Mouse (Mus musculus) MEL (cell line): ENCODE measurements at regions not wholly inside any gene's neighbourhood (a gene's known extent, or its start where the extent isn't known, plus 50 kb on each side); places are given as distances from the start of the nearest gene placed in this dataset.

Experiments used
- DNase-seq: peaks from one replicate; pipeline ENCODE4 v3.0.0; 2011; ENCODE audit warnings: low read depth, low spot score
- H3K27ac ChIP-seq: 2 replicates; pipeline ENCODE4 v1.5.1; 2012; ENCODE audit warnings: low read depth, mild to moderate bottlenecking, control low read depth, low read length, moderate library complexity; ENCODE audit not compliant: control insufficient read depth
- H3K27me3 ChIP-seq, 2 experiments: fragments of 150-350 bp in 1 of 2; sonication (generic) in 1 of 2; 2 replicates each; pipeline ENCODE4 v1.6.1; 2012; ENCODE audit warnings: low read length in 2 of 2, mild to moderate bottlenecking in 2 of 2, improper control_type of control experiment in 1 of 2, moderate library complexity in 1 of 2; ENCODE audit not compliant: insufficient read depth in 2 of 2, control insufficient read depth in 1 of 2
- H3K36me3 ChIP-seq, 2 experiments: 2 replicates each; pipeline ENCODE4 v1.6.1; 2012 to 2014; ENCODE audit warnings: low read length in 2 of 2, improper control_type of control experiment in 1 of 2, inconsistent platforms in 1 of 2, mild to moderate bottlenecking in 1 of 2; ENCODE audit not compliant: insufficient read depth in 2 of 2, control insufficient read depth in 1 of 2
- H3K4me1 ChIP-seq, 2 experiments: fragments of 150-350 bp in 1 of 2; sonication (generic) in 1 of 2; 2 replicates each; pipeline ENCODE4 v1.6.1; 2012; ENCODE audit warnings: low read length in 2 of 2, improper control_type of control experiment in 1 of 2, mild to moderate bottlenecking in 1 of 2; ENCODE audit not compliant: insufficient read depth in 2 of 2, control insufficient read depth in 1 of 2
- H3K4me3 ChIP-seq, 2 experiments: fragments of 150-350 bp in 1 of 2; sonication (generic) in 1 of 2; 2 replicates each; pipeline ENCODE4 v1.5.1; 2012; ENCODE audit warnings: low read depth in 2 of 2, low read length in 2 of 2, mild to moderate bottlenecking in 2 of 2, moderate library complexity in 2 of 2, control low read depth in 1 of 2, improper control_type of control experiment in 1 of 2; ENCODE audit not compliant: control insufficient read depth in 1 of 2, insufficient read depth in 1 of 2
- H3K79me2 ChIP-seq: 2 replicates; pipeline ENCODE4 v1.6.1; 2012; ENCODE audit warnings: mild to moderate bottlenecking, low read length, moderate library complexity; ENCODE audit not compliant: control insufficient read depth, poor library complexity, insufficient read depth
- H3K9ac ChIP-seq: 2 replicates; pipeline ENCODE4 v1.6.1; 2012; ENCODE audit warnings: low read depth, mild to moderate bottlenecking, control low read depth, low read length, moderate library complexity; ENCODE audit not compliant: control insufficient read depth, poor library complexity, severe bottlenecking
- H3K9me3 ChIP-seq: fragments of 150-350 bp; sonication (generic); replicated peaks from 2 replicates; pipeline ENCODE4 v1.6.1; 2012; ENCODE audit warnings: mild to moderate bottlenecking, low read length, improper control_type of control experiment, moderate library complexity; ENCODE audit not compliant: insufficient read depth
- CHD2 ChIP-seq: IDR thresholded peaks from 2 replicates; pipeline ENCODE4 v1.6.1; 2011; ENCODE audit warnings: low read length, improper control_type of control experiment
- CTCF ChIP-seq, 3 experiments: IDR thresholded peaks in 2 of 3; conservative IDR thresholded peaks in 1 of 3; 2 replicates each; pipeline ENCODE4 v1.5.1; 2011 to 2012; ENCODE audit warnings: low read length in 3 of 3, low read depth in 2 of 3, mild to moderate bottlenecking in 2 of 3, improper control_type of control experiment in 1 of 3, inconsistent platforms in 1 of 3, mixed read lengths in 1 of 3, moderate library complexity in 1 of 3; ENCODE audit not compliant: control insufficient read depth in 1 of 3, insufficient read depth in 1 of 3, poor library complexity in 1 of 3, severe bottlenecking in 1 of 3
- ETS1 ChIP-seq: IDR thresholded peaks from 2 replicates; pipeline ENCODE4 v1.6.1; 2012; ENCODE audit warnings: low read depth, mild to moderate bottlenecking, inconsistent platforms, low read length, improper control_type of control experiment, moderate library complexity
- GABPA ChIP-seq: IDR thresholded peaks from 2 replicates; pipeline ENCODE4 v1.6.1; 2012; ENCODE audit warnings: low read depth, mild to moderate bottlenecking, inconsistent platforms, low read length, improper control_type of control experiment, moderate library complexity
- HCFC1 ChIP-seq: IDR thresholded peaks from 2 replicates; pipeline ENCODE4 v1.6.1; 2012; ENCODE audit warnings: low read depth, mild to moderate bottlenecking, inconsistent platforms, low read length, improper control_type of control experiment, moderate library complexity
- JUND ChIP-seq: IDR thresholded peaks from 2 replicates; pipeline ENCODE4 v1.6.1; 2011; ENCODE audit warnings: low read depth, mild to moderate bottlenecking, improper control_type of control experiment, low read length
- KAT2A ChIP-seq: conservative IDR thresholded peaks from 2 replicates; pipeline ENCODE4 v1.6.1; 2012; ENCODE audit warnings: low read depth, low read length, improper control_type of control experiment, inconsistent platforms
- MAX ChIP-seq: IDR thresholded peaks from 2 replicates; pipeline ENCODE4 v1.6.1; 2011; ENCODE audit warnings: low read length, improper control_type of control experiment
- MYB ChIP-seq: IDR thresholded peaks from 2 replicates; pipeline ENCODE4 v1.6.1; 2011; ENCODE audit warnings: mild to moderate bottlenecking, low read depth, low read length, improper control_type of control experiment
- NRF1 ChIP-seq: IDR thresholded peaks from 2 replicates; pipeline ENCODE4 v1.6.1; 2014; ENCODE audit warnings: low read depth, mild to moderate bottlenecking, inconsistent platforms, low read length, improper control_type of control experiment, moderate library complexity; ENCODE audit not compliant: poor library complexity, insufficient read depth, severe bottlenecking
- POLR2AphosphoS2 ChIP-seq: IDR thresholded peaks from 2 replicates; pipeline ENCODE4 v1.6.1; 2011; ENCODE audit warnings: low read length, improper control_type of control experiment
- RAD21 ChIP-seq: IDR thresholded peaks from 2 replicates; pipeline ENCODE4 v1.6.1; 2011; ENCODE audit warnings: mild to moderate bottlenecking, low read depth, low read length, improper control_type of control experiment
- RCOR1 ChIP-seq: IDR thresholded peaks from 2 replicates; pipeline ENCODE4 v1.6.1; 2012; ENCODE audit warnings: low read depth, mild to moderate bottlenecking, inconsistent platforms, low read length, improper control_type of control experiment
- SMC3 ChIP-seq: IDR thresholded peaks from 2 replicates; pipeline ENCODE4 v1.6.1; 2011; ENCODE audit warnings: low read depth, low read length, improper control_type of control experiment
- TAL1 ChIP-seq: IDR thresholded peaks from 2 replicates; pipeline ENCODE4 v1.6.1; 2012; ENCODE audit warnings: mild to moderate bottlenecking, inconsistent platforms, low read length, moderate library complexity, mixed read lengths
- TCF12 ChIP-seq: IDR thresholded peaks from 2 replicates; pipeline ENCODE4 v1.6.1; 2014; ENCODE audit warnings: low read depth, mild to moderate bottlenecking, inconsistent platforms, low read length, improper control_type of control experiment, moderate library complexity
- USF1 ChIP-seq: IDR thresholded peaks from 2 replicates; pipeline ENCODE4 v1.6.1; 2014; ENCODE audit warnings: low read depth, mild to moderate bottlenecking, inconsistent platforms, low read length, improper control_type of control experiment, moderate library complexity
- USF2 ChIP-seq, 2 experiments: IDR thresholded peaks; 2 replicates each; pipeline ENCODE4 v1.6.1; 2011 to 2012; ENCODE audit warnings: improper control_type of control experiment in 2 of 2, low read length in 2 of 2, borderline replicate concordance in 1 of 2, inconsistent platforms in 1 of 2, low read depth in 1 of 2, mild to moderate bottlenecking in 1 of 2; ENCODE audit not compliant: insufficient read depth in 1 of 2
- ZNF384 ChIP-seq: IDR thresholded peaks from 2 replicates; pipeline ENCODE4 v1.6.1; 2012; ENCODE audit warnings: low read depth, mild to moderate bottlenecking, inconsistent platforms, low read length, improper control_type of control experiment

DNA sequence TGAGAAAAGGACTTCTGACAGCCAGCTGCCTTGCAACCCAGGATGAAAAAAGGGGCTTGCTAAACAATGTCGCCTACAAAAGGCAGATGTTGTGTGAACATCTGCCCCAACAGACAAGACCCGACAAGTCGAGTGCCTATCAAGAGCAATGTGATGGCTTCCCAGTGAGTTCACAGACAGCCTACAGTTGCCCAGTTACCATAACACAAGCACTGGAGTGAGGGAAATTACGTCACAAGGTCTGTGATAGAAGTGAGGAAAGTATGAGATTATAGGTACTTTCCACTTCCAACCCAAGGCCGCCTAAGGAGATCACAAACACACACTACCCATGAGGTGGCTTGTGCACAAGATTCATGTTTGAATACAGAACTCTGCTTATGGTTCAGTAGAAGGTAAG, 78.4 kb upstream of the 1700016C15Rik start:
- no peak overlapping the region for H3K4me3 ChIP-seq
- H3K79me2 ChIP-seq, result no peaks in the 10 kb centered on the region
- no peaks in the 10 kb centered on the region for H3K9me3 ChIP-seq
- DNase-seq, result no peak
- no peak overlapping the region for H3K9ac ChIP-seq
- TF ChIP-seq KAT2A (no peak), MYB (no peak), NRF1 (no peak), CTCF (IDR thresholded peaks at IDR 0.05 in 2 of 3, conservative IDR thresholded peaks at IDR 0.05 in 1 of 3; ENCODE audit: control insufficient read depth in 1 of 3, insufficient read depth in 1 of 3, low read depth in 2 of 3, low read length in 3 of 3, poor library complexity in 1 of 3, severe bottlenecking in 1 of 3) (no peak), RAD21 (no peak), CHD2 (no peak), TAL1 (no peak), ETS1 (no peak), HCFC1 (no peak), POLR2AphosphoS2 (no peak), SMC3 (no peak), MAX (no peak), USF2 (IDR thresholded peaks at IDR 0.05; ENCODE audit: borderline replicate concordance in 1 of 2, insufficient read depth in 1 of 2, low read depth in 1 of 2, low read length in 2 of 2) (no peak), USF1 (no peak), JUND (no peak)
- TF ChIP-seq, all 39 proteins: peak for 0
- no peaks in the 10 kb centered on the region for H3K4me1 ChIP-seq
- no peaks in the 10 kb centered on the region for H3K27me3 ChIP-seq
- no peaks in the 10 kb centered on the region for H3K36me3 ChIP-seq
- H3K27ac ChIP-seq, result no peak overlapping the region

DNA sequence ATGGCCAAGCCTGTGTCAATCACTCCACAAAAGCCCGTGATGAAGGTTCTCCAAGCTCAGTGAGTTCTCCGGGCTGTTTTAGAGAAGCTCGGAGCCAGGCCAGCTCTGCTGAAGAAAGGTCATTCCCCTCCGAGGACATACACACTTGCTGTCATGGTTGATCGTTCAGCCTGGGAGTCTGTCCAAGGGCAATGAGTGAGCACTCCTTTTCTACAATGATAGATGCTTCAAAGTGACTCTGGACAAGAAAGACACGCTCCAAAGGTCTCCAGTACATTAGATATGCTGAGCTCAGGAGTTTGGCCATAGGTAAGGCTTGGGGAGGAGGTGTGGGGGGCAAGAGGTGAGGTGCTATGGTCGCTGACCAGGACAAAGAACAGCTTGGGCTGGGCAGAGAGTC, 66.5 kb upstream of the 1700016C15Rik start:
- Histone ChIP-seq H3K4me1 (no peaks in the 10 kb centered on the region), H3K9me3 (no peaks in the 10 kb centered on the region), H3K4me3 (no peak overlapping the region), H3K9ac (no peak overlapping the region), H3K79me2 (no peaks in the 10 kb centered on the region), H3K27me3 (no peaks in the 10 kb centered on the region), H3K36me3 (no peaks in the 10 kb centered on the region)
- no peak for DNase-seq
- no peak for TF ChIP-seq RAD21
- no peak for TF ChIP-seq USF1
- TF ChIP-seq RCOR1, result no peak
- no peak for TF ChIP-seq KAT2A
- no peak for TF ChIP-seq TCF12
- no peak for TF ChIP-seq GABPA
- no peak for TF ChIP-seq ZNF384
- TF ChIP-seq, all 39 proteins: peak for 0
- no peak overlapping the region for H3K27ac ChIP-seq
